Mouse (Mus musculus) left cerebral cortex, adult 6 months (tissue): ENCODE data around the gene Klhl8. TPM values are rescaled to one million over a fixed set of nuclear protein-coding genes. Genes with fewer than 3 reads are reported as not detected.

Source experiments
- long read RNA-seq, 2 experiments: library from polyadenylated mRNA; unstranded; transcript quantifications; one replicate each; pipeline ENCODE4 v2.0.0; 2019 to 2020
- polyA plus RNA-seq: library from polyadenylated mRNA; unstranded; fragments of <200 nt; fragmentation: Nextera tagmentation; gene quantifications from 2 replicates; pipeline ENCODE4 v1.2.3, GENCODE M21; 2021

The Klhl8 gene
- 10.0 and 16.4 TPM in 2 replicates for polyA plus RNA-seq
- long read RNA-seq, experiment 1, transcript Klhl8-201 (10 exons, 3,193 nt), result major isoform, 63 of 148 reads
- long read RNA-seq, experiment 1, partial matches to known transcripts, result 35 of 148 reads
- long read RNA-seq, experiment 1, other reads (novel, unspliced or antisense), result 50 of 148 reads
- long read RNA-seq, experiment 2, transcript Klhl8-201 (10 exons, 3,193 nt), result major isoform, 8 of 16 reads
- long read RNA-seq, experiment 2, partial matches to known transcripts, result 6 of 16 reads
- long read RNA-seq, experiment 2, other reads (novel, unspliced or antisense), result 2 of 16 reads

DNA sequence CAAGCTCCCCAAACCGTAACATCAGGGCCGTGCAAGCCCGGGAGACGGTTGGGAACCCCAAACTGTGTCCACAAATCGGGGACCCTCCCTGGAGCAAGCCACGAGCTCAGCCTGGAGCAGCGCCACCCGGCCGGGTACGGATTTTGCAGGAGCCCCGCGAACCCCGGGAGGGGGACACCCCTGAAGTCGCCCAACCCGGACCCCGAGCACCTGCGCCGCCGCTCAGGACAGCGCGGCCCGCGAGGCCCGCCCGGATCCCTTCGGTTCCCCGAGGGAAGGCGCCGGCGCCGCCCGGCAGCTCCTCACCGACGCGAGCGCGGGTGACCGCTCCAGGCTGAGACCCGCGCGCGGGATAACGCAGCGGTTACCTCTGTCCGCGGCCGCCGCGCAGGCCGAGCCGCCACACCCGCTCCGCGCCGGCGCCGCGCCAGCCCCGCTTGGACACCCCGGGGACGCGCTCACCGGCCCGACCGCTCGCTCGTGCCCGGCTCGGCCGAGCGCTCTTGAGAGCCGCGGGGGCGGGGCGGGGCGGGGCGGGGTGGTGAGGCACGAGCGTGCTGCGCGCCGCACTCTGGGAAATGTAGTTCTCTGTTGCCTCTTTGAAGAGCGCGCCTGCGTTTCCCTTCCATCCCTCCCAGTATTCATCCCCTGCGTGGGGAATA is at the start of gene Klhl8:
TSS of gene Klhl8 (minus strand) at position 512 of the 662 bp plus-strand sequence.

Other genes starting within 250 kb of the Klhl8 start
- 6.1 and 11.2 TPM in 2 replicates for gene Aff1, start 218.9 kb downstream of the Klhl8 start, polyA plus RNA-seq
- 0.10 and 0.18 TPM in 2 replicates for gene Hsd17b13, start 66.2 kb upstream of the Klhl8 start, polyA plus RNA-seq
- gene Hsd17b11, start 110.7 kb upstream of the Klhl8 start, polyA plus RNA-seq, result 4.1 and 5.9 TPM in 2 replicates
- gene Nudt9, start 135.0 kb upstream of the Klhl8 start, polyA plus RNA-seq, result 71.0 and 118 TPM in 2 replicates
- 0.45 TPM in 1 of 2 replicates, not detected in the other for gene Gm17660, start 166.3 kb upstream of the Klhl8 start, polyA plus RNA-seq
- gene Sparcl1, start 202.5 kb upstream of the Klhl8 start, polyA plus RNA-seq, result 1,285 and 1,368 TPM in 2 replicates